Mouse (Mus musculus) monocyte, adult 59 days (primary cell): ENCODE measurements around the gene Timm8a1. TPM values are rescaled to one million over a fixed set of nuclear protein-coding genes. Genes with fewer than 3 reads are reported as not detected.

ENCODE experiments used
- total RNA-seq, 2 experiments: library from RNA; stranded (reverse); gene quantifications; one replicate each; pipeline ENCODE4 v1.2.4; 2023

The Timm8a1 gene
- 10 to 100 TPM; 12.6 to 15.9 TPM for total RNA-seq

GRCm38 (mm10) chrX:134541145-134541954 lies at the start of gene Timm8a1:
Gene Timm8a1 (minus strand): TSS chrX:134541865.

DNA sequence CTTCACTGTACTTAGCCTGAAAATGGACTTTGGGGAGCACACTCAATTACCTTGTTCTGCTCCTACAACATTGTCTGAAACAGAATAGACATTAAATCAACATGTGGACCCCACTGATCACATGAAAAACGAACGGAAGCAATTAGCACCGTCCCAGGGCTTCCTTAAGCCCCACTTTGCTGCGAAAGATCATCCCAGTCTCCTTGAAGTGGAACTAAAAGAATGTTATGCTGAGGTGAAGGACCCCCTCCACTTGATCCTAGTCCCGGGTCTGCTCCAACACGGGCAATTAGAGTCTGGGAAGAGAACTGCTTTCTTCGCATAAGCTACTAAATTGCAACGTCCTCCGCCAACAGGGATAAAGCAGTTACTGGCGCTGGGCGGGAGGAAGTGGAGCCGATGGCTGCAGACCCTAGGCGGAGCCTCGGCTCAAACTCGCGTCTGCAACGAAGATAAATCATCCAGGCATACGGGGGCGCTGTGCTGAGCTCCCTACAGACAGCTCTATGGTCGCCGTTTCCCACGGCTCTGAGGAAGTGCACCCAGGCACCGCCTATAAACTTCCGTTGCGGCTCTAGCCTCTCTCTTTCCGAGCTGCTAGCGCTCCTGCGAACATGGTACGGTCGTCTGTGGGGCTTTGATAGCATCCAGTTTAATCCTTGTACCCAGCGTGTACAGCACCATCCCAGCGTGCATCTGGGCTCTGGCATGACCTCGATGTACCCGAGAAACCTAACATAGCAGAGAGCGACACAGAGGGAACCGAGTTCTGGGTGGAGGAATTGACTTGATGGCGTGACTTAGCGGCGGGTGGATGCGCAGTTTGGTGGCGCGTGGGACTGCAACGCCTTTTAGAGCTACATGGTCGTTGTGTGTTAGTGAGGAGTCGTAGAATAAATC lies 43.7 kb upstream of the Timm8a1 start, which contains the start of gene Rpl36a:
Gene Rpl36a (plus strand): TSS at position 552 of the 900 bp plus-strand sequence.

GRCm38 (mm10) chrX:134582888-134583669 lies 41.4 kb upstream of the Timm8a1 start, which contains the start of gene Btk:
Gene Btk (minus strand): TSS chrX:134583570.

Other genes with a start within 250 kb of the Timm8a1 start
- gene Tmem35a, start 246.6 kb downstream of the Timm8a1 start, total RNA-seq = not detected
- gene Cenpi, start 233.8 kb downstream of the Timm8a1 start, total RNA-seq = under 1 TPM; 0.39 to 0.46 TPM
- gene Drp2, start 137.3 kb downstream of the Timm8a1 start, total RNA-seq = not detected
- not detected for gene Taf7l, start 65.4 kb downstream of the Timm8a1 start, total RNA-seq
- 10 to 100 TPM; 68.0 to 69.6 TPM for gene Btk, start 41.7 kb upstream of the Timm8a1 start, total RNA-seq
- gene Rpl36a, start 43.8 kb upstream of the Timm8a1 start, total RNA-seq = 100 to 1,000 TPM; 207 to 318 TPM
- 10 to 100 TPM; 67.3 to 69.8 TPM for gene Gla, start 59.3 kb upstream of the Timm8a1 start, total RNA-seq
- gene Hnrnph2, start 59.3 kb upstream of the Timm8a1 start, total RNA-seq = 100 to 1,000 TPM; 110 to 120 TPM
- under 1 TPM; 0.08 to 0.15 TPM for gene Armcx4, start 144.7 kb upstream of the Timm8a1 start, total RNA-seq
- under 1 TPM in 1 of 2 experiments, not detected in 1; 0.24 TPM for gene Armcx1, start 176.1 kb upstream of the Timm8a1 start, total RNA-seq
- gene Armcx6, start 209.6 kb upstream of the Timm8a1 start, total RNA-seq = under 1 TPM; 0.79 to 0.85 TPM
- gene Armcx3, start 214.7 kb upstream of the Timm8a1 start, total RNA-seq = 10 to 100 TPM; 15.1 to 15.4 TPM